Mouse (Mus musculus) v-Abl transformed pro-B cells (cell line): Measurements from ENCODE around the gene Kmt2d.

Experiments
- in situ Hi-C, 2 experiments: fragments of 400-800 bp; cut with MboI; formaldehyde crosslinking; loops; one replicate each; pipeline ENCODE4 v1.15.1; 2025; ENCODE audit not compliant: unreplicated experiment in 2 of 2

Kmt2d gene

DNA sequence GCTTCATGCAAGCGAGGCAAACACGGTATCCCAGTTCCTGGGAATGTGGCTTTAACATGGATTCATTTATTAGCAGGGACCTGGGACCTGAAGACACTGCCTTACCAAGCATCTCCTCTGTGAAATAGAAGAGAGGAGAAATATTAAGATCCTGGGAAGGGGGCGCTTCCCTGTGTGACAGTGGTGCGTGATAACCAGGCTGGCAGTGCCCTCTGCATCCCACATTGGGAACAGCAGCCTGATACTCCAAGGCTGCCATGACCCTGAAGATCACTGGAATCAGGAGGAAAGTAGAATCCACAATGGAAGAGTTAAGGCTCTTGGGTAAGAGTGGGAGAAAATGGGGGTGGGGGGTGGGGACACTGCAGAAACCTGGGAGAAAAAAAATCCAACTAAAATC lies 83.1 kb downstream of the Kmt2d start:
- in situ Hi-C loops: loop anchor here in 1 of 2 experiments (5.0 kb wide), 1 partner anchor 76 kb away; no protein-coding TSS in a partner anchor

DNA sequence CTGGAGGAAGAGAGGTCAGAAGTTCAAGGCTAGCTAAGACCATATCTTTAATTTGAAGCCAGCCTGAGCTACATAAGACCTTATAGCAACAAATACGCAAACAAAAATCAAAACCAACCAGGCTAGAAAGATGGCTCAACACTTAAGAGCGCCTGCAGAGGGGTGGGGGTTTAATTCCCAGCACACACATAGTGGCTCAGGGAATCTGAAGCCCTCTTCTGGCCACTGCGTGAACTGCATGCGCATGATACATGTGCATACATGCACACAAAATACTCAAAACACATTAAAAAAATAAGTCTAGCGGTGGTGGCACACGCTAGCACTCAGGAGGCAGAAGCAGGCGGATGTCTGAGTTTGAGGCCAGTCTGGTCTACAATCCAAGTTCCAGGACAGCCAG lies 85.3 kb downstream of the Kmt2d start:
- in situ Hi-C loops: loop anchor here in 1 of 2 experiments (5.0 kb wide), 1 partner anchor 73 kb away; no protein-coding TSS in a partner anchor
